Mouse (Mus musculus): ENCODE results near the gene Tmem163.

Tmem163 gene

DNA sequence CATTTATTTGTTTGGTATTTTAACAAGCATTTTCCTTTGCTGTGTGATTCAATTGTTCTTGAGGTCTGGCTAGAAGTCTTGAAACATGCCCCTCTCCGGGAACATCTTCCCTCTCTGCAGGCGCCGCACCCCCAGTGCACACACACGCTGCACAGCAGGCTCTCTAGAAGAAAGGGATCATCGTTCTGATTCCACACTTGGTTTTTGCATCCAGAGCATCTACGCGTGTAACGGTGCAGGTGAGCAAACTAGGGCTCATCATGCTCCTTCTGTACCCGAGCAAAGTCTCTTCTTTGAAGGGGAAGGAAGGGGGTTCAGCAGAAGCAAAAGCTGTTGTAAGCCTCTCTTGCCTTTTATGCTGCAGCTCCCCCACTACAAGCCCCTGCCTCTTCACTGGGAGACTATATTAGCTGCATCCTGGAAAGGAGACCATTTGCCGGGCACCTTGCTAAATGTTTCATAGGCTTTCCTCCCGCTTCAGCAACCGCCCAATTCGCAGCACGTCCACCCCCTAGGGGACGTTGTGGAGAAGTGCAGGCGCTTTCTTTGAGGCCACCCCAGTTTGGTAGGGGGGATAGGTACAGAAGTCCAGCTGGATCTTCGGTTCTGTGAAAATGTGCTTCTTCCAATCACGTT, at the start of gene Tmem163:
TSS of gene Tmem163 (minus strand) at position 51 of the 636 bp plus-strand sequence.
- Histone ChIP-seq H3K36me3 (ENCODE audit: insufficient read depth, low read length) (no peaks in the 10 kb centered on the region), H3K27me3 (ENCODE audit: insufficient read depth, low read length) (peaks cover 48% of the 10 kb centered on the region), H3K9me3 (ENCODE audit: low read length) (no peaks in the 10 kb centered on the region), H3K4me1 (replicated peaks; ENCODE audit: low read depth, low read length) (peaks cover 19% of the 10 kb centered on the region), H3K4me3 (replicated peaks; ENCODE audit: low read length) (no peak within 1 kb of the TSS)
- TF ChIP-seq CTCF (conservative IDR thresholded peaks at IDR 0.05; ENCODE audit: low read length): peak; percentile 94
- no peak for TF ChIP-seq NANOG (IDR thresholded peaks at IDR 0.05; ENCODE audit: borderline replicate concordance, low read length)

DNA sequence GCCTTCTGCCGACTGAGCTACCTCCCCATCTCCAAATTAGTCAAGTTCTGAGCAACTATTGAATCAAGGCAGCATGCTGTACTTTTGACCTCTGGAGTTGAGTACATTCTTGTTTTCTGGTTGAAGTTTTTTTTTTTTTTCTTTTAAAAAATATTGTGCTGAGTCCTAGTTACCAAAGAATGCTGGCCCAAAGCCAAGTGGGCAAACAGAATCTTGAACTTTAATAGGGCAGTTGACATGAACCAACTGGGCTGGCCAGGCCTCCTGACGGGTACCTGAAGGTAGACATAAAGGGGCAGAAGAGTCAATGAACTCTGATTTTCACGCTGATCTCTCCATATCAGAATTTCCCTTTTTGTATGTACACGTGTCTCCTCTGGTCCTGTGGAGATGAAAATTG, 49.7 kb upstream of the Tmem163 start, which contains the start of gene Acmsd:
TSS of gene Acmsd (plus strand) at position 318 of the 400 bp plus-strand sequence.
- TF ChIP-seq NANOG (IDR thresholded peaks at IDR 0.05; ENCODE audit: borderline replicate concordance, low read length) (no peak), POU5F1 (IDR thresholded peaks at IDR 0.05; ENCODE audit: borderline replicate concordance, low read length) (no peak), CTCF (conservative IDR thresholded peaks at IDR 0.05; ENCODE audit: low read length) (no peak)

DNA sequence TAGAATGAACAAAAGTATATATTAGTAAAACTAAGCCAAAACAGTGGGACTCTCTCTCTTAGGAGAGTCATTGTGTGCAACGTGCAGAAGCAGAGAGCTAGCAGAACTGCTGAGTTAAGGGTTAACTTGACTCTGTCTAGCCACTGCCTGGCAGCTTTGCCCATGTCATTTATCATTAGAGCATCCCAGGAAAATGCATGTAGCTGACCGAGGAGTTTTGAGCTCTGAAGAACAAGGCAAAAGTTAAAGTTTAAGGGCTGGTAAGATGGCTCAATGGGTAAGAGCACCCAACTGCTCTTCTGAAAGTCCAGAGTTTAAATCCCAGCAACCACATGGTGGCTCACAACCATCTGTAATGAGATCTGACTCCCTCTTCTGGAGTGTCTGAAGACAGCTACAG, 44.2 kb upstream of the Tmem163 start:
- no peaks in the 10 kb centered on the region for H3K36me3 ChIP-seq (ENCODE audit: insufficient read depth, low read length)
- TF ChIP-seq POU5F1 (IDR thresholded peaks at IDR 0.05; ENCODE audit: borderline replicate concordance, low read length) (no peak), CTCF (conservative IDR thresholded peaks at IDR 0.05; ENCODE audit: low read length) (no peak), NANOG (IDR thresholded peaks at IDR 0.05; ENCODE audit: borderline replicate concordance, low read length) (no peak)
- no peaks in the 10 kb centered on the region for H3K4me1 ChIP-seq (replicated peaks; ENCODE audit: low read depth, low read length)

More for the DNA sequence above, 49.7 kb upstream of the Tmem163 start, which contains the start of gene Acmsd:
- Histone ChIP-seq H3K36me3 (ENCODE audit: insufficient read depth, low read length) (no peaks in the 10 kb centered on the region), H3K4me3 (replicated peaks; ENCODE audit: low read length) (no peak within 1 kb of the TSS), H3K27me3 (ENCODE audit: insufficient read depth, low read length) (no peaks in the 10 kb centered on the region), H3K9me3 (ENCODE audit: low read length) (0 out of 2 replicates have a peak, but pooled peaks cover 3% of the 10 kb centered on the region), H3K4me1 (replicated peaks; ENCODE audit: low read depth, low read length) (no peaks in the 10 kb centered on the region)

DNA sequence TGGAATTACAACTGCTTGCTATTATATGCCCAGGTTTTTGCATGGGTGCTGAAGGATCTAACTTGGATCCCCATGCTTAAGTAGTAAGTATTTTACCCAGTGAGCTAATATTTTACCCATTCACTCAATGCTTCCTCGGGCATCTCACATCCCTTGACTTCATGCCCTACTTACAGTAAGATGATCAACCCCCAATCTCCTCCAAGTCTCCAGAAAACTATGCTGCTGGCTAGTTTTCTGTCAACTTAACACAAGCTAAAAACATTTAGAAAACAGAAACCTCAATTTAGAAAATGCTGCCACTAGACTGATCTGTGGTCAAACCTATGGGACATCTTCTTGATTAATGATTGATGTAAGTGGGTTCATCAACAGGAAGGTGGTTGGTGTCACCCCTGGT, 38.9 kb upstream of the Tmem163 start:
- no peak for TF ChIP-seq NANOG (IDR thresholded peaks at IDR 0.05; ENCODE audit: borderline replicate concordance, low read length)
- TF ChIP-seq POU5F1 (IDR thresholded peaks at IDR 0.05; ENCODE audit: borderline replicate concordance, low read length): no peak
- TF ChIP-seq CTCF (conservative IDR thresholded peaks at IDR 0.05; ENCODE audit: low read length): no peak
- H3K27me3 ChIP-seq (ENCODE audit: insufficient read depth, low read length): no peaks in the 10 kb centered on the region
- no peak overlapping the region for H3K4me3 ChIP-seq (replicated peaks; ENCODE audit: low read length)
- H3K4me1 ChIP-seq (replicated peaks; ENCODE audit: low read depth, low read length): no peaks in the 10 kb centered on the region
- no peaks in the 10 kb centered on the region for H3K9me3 ChIP-seq (ENCODE audit: low read length)
- no peaks in the 10 kb centered on the region for H3K36me3 ChIP-seq (ENCODE audit: insufficient read depth, low read length)

More for the DNA sequence above, 44.2 kb upstream of the Tmem163 start:
- Histone ChIP-seq H3K9me3 (ENCODE audit: low read length) (no peaks in the 10 kb centered on the region), H3K4me3 (replicated peaks; ENCODE audit: low read length) (no peak overlapping the region), H3K27me3 (ENCODE audit: insufficient read depth, low read length) (no peaks in the 10 kb centered on the region)

DNA sequence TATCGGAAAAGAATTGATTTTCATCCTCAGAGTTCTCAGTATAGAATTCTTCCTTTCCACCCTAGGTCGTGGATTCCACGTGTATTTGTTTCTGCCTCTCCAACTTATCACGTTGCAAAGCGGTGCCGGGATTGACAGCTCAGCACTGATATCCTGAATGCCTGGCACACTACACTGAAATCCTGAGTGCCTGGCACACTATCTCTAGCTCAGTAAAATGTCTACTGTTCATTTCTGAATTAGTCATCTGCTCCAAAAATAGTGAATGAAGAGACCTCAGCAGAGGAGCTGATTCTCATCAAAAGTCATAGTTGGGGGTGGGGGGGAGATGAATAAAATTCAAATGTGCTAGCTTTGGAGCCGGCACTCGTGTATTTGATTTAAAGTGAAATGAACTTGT, 37.1 kb upstream of the Tmem163 start:
- TF ChIP-seq POU5F1 (IDR thresholded peaks at IDR 0.05; ENCODE audit: borderline replicate concordance, low read length): no peak
- TF ChIP-seq NANOG (IDR thresholded peaks at IDR 0.05; ENCODE audit: borderline replicate concordance, low read length): no peak
- TF ChIP-seq CTCF (conservative IDR thresholded peaks at IDR 0.05; ENCODE audit: low read length): no peak
- no peaks in the 10 kb centered on the region for H3K36me3 ChIP-seq (ENCODE audit: insufficient read depth, low read length)
- H3K27me3 ChIP-seq (ENCODE audit: insufficient read depth, low read length): no peaks in the 10 kb centered on the region
- H3K9me3 ChIP-seq (ENCODE audit: low read length): no peaks in the 10 kb centered on the region
- H3K4me3 ChIP-seq (replicated peaks; ENCODE audit: low read length): no peak overlapping the region
- H3K4me1 ChIP-seq (replicated peaks; ENCODE audit: low read depth, low read length): no peaks in the 10 kb centered on the region

DNA sequence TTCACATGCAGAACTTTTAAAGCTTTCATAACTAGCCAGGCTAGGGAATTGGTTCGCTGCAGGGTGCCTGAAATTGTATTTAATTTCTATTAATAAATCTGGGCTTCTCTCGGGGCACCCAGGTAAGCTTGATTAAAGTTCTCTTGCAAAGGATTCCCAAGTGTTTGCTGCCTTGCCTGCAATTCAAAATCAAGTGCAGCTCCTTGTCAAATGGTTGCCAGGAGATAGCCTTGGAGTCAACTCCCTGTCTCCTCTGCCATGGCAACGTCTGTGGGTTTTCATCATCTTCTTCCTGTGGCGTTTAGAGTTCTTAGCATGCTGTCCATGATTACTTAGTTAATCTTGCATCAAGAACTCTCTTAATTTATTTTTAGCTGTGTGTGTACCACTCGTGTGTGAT, 26.9 kb upstream of the Tmem163 start:
- no peaks in the 10 kb centered on the region for H3K27me3 ChIP-seq (ENCODE audit: insufficient read depth, low read length)
- no peaks in the 10 kb centered on the region for H3K36me3 ChIP-seq (ENCODE audit: insufficient read depth, low read length)
- H3K4me3 ChIP-seq (replicated peaks; ENCODE audit: low read length): no peak overlapping the region
- H3K4me1 ChIP-seq (replicated peaks; ENCODE audit: low read depth, low read length): no peaks in the 10 kb centered on the region
- TF ChIP-seq POU5F1 (IDR thresholded peaks at IDR 0.05; ENCODE audit: borderline replicate concordance, low read length) (no peak), NANOG (IDR thresholded peaks at IDR 0.05; ENCODE audit: borderline replicate concordance, low read length) (no peak), CTCF (conservative IDR thresholded peaks at IDR 0.05; ENCODE audit: low read length) (no peak)
- peaks cover 7% of the 10 kb centered on the region for H3K9me3 ChIP-seq (ENCODE audit: low read length)

DNA sequence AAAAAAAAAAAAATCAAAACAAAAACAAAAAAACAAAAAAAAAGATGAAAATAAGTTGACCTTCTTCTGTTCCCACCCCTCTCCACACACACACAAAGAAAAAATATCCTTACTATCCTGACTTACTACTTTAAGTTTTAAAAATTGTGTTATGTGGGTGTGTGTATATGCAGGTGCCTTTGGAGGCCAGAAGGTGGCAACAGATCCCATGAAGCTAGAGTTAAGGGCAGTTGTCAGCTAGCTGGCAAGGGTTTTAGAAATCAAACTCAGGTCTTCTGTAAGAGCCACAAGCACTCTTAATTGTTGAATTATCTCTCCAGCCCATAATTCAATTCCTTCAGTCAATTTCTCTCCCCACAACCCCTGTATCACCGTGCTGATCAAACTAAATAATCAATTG, 22.8 kb upstream of the Tmem163 start:
- TF ChIP-seq NANOG (IDR thresholded peaks at IDR 0.05; ENCODE audit: borderline replicate concordance, low read length) (no peak), POU5F1 (IDR thresholded peaks at IDR 0.05; ENCODE audit: borderline replicate concordance, low read length) (no peak), CTCF (conservative IDR thresholded peaks at IDR 0.05; ENCODE audit: low read length) (peak; percentile 11; the same call in 1 of the 2 replicates)
- Histone ChIP-seq H3K9me3 (ENCODE audit: low read length) (peaks cover 14% of the 10 kb centered on the region), H3K4me1 (replicated peaks; ENCODE audit: low read depth, low read length) (no peaks in the 10 kb centered on the region), H3K4me3 (replicated peaks; ENCODE audit: low read length) (no peak overlapping the region), H3K27me3 (ENCODE audit: insufficient read depth, low read length) (no peaks in the 10 kb centered on the region), H3K36me3 (ENCODE audit: insufficient read depth, low read length) (no peaks in the 10 kb centered on the region)

DNA sequence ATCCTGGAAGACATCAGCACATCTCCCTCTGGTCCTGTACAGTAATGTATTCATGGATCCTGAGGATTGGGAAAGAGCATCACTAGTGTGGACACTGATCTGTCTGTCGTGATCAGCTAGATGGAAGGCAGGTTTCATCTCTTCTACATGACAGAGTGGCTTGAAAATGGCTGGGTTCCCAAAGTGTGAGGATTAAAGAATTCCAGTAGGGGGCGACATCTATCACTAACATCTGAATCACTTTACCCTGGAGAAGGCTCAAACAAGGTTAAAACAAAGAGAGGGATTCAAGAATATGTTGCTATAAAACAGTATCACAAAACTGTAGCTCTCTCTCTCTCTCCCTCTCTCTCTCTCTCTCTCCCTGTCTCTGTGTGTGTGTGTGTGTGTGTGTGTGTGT, 17.2 kb upstream of the Tmem163 start:
- Histone ChIP-seq H3K4me3 (replicated peaks; ENCODE audit: low read length) (no peak overlapping the region), H3K27me3 (ENCODE audit: insufficient read depth, low read length) (no peaks in the 10 kb centered on the region), H3K9me3 (ENCODE audit: low read length) (peaks cover 10% of the 10 kb centered on the region), H3K36me3 (ENCODE audit: insufficient read depth, low read length) (no peaks in the 10 kb centered on the region), H3K4me1 (replicated peaks; ENCODE audit: low read depth, low read length) (no peaks in the 10 kb centered on the region)
- no peak for TF ChIP-seq NANOG (IDR thresholded peaks at IDR 0.05; ENCODE audit: borderline replicate concordance, low read length)
- no peak for TF ChIP-seq POU5F1 (IDR thresholded peaks at IDR 0.05; ENCODE audit: borderline replicate concordance, low read length)
- peak; percentile 55 for TF ChIP-seq CTCF (conservative IDR thresholded peaks at IDR 0.05; ENCODE audit: low read length)
